Mouse (Mus musculus) adrenal gland, postnatal 36 days (tissue): ENCODE results near the gene Atp13a3. TPM values are rescaled to one million over a fixed set of nuclear protein-coding genes. Genes with fewer than 3 reads are reported as not detected.

Experiments used
- DNase-seq, 2 experiments: peaks; one replicate each; pipeline ENCODE4 v3.0.0; 2021; ENCODE audit warnings: mixed read lengths in 1 of 2
- total RNA-seq, 2 experiments: library from RNA; stranded (reverse); gene quantifications; 2 replicates each; pipeline ENCODE4 v1.2.3; 2021

The Atp13a3 gene
- total RNA-seq, 2 experiments from 2014 or later, result 89.6 to 92.1 TPM

GRCm38 (mm10) chr16:30416284-30416683, 10.5 kb upstream of the Atp13a3 start:
- DNase-seq, result peak in 1 of 2 experiments; percentile 28

DNA sequence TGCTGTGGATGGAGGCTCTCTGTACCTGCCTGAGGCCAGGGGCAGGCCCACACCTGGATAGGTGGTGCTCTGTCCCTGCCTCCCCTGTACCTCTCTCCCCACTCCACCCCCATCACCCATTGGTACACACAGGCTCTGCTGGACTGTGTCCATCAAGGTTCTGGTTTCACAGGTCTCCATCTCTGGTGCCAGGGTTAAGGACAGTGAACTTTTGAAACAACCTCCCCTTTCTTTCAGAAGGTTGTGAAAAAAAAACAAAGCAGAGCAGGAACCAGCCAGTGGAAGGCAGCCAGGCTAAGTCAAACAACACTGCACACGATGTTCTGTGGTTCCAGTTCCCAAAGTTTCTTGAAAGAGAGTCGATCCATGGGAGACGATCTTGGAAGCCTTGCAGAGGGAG, 6.9 kb upstream of the Atp13a3 start:
- DNase-seq, result no peak

- no peak for DNase-seq
Measured at GRCm38 (mm10) chr16:30410914-30411313, 5.1 kb upstream of the Atp13a3 start.

- DNase-seq, result no peak
Measured at GRCm38 (mm10) chr16:30407513-30407912, 1.7 kb upstream of the Atp13a3 start.

- no peak for DNase-seq
Measured at GRCm38 (mm10) chr16:30403528-30403927, 2.2 kb downstream of the Atp13a3 start.

DNA sequence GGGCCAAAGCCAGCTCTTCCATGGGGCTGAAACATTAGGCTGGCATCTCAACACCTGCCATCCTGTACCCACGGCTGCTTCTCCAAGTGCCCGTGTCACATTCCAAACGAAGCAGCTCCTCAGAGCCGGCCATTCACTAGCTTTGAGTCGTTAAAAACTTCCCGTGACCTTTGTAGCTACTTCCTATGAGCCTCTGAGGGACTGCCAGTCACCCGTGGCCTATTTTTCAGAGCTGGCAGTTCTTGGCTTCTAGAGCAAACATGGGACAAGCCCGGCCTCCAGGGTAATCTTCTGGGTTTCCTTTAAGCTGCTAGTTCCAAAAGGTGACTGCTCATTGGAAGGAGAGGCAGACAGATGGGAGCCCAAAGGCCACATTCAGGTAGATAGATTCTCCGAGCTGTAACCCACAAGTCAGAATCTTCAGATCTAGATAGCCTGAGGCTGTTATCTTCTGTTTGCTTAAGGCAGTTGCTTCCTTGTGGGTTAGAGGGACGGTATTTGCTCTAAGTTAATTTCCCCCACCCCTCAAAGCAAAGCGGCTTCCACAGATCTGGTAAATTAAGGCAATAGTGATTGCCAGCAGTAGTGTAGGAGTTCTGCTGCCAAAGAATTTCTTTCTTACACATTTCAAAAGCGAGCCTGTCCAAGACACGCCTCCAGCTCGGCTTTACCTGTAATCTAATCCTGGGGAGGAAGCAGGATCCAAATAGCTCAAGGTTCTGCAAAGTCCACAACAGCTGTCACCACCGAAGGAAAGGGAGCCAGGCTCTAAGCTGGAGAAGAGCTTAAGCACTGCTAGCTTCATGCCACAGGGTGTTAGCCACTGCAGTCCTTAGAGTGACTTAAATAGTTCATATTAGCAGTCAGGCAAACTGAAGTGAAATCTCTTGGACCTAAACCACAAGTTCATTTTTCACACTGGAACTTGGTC, 8.4 kb downstream of the Atp13a3 start:
- DNase-seq, result peak; percentile 35 to 46

GRCm38 (mm10) chr16:30395136-30395535, 10.6 kb downstream of the Atp13a3 start:
- no peak for DNase-seq

- DNase-seq, result peak; percentile 37 to 40
Measured at GRCm38 (mm10) chr16:30390650-30391340, 15.0 kb downstream of the Atp13a3 start.

GRCm38 (mm10) chr16:30389831-30390649, 15.7 kb downstream of the Atp13a3 start:
- DNase-seq, result no peak

DNA sequence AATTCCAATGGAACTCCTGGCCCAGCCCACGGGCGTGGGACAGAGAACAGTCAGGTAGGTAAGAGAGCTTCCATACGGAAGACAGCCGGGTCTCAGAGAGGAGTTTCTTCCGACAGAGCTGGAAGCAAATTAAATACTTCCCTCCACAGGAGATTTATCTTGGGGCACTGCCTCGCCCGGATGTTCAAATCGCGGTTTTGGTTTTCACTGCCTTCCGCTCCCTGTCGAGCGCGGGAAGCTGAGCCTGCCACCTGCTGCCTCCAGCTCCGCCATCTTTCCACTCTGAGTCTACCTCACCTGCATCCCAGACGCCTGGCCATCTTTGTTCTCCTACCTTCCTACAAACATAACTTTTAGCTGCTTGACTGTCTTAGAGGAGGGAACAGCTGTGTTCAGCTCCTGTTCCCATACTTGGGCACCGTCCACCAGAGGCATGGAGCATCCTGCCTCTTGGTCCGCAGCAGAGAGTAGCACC, 16.5 kb downstream of the Atp13a3 start:
- DNase-seq, result peak; percentile 21 to 53

- DNase-seq, result peak; percentile 93 to 96
Measured at GRCm38 (mm10) chr16:30388522-30389209, 17.1 kb downstream of the Atp13a3 start.

GRCm38 (mm10) chr16:30387871-30388460, 17.8 kb downstream of the Atp13a3 start:
- DNase-seq, result peak; percentile 60 to 62

- no peak for DNase-seq
Measured at GRCm38 (mm10) chr16:30386911-30387439, 18.8 kb downstream of the Atp13a3 start.

DNA sequence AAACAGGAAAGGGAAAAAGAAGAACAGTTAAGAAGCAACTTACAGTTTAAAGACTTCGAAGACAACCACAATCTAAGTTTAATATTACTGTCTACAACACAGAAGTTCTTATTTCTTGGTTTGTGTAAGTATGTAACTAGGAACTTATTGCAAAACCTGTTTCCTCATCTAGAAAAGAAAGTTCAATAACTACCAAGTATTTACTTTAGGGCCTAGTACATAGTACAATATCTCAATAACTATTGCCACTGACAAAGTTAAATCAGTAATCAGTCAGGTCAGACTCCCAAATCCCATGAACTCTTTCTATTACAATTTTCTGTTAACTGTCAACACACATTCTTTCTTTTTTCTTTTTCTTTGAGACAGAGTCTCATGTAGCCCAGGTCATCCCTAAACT, 20.2 kb downstream of the Atp13a3 start:
- no peak for DNase-seq

- no peak for DNase-seq
Measured at GRCm38 (mm10) chr16:30376237-30376636, 29.5 kb downstream of the Atp13a3 start.

- no peak for DNase-seq
Measured at GRCm38 (mm10) chr16:30374927-30375326, 30.8 kb downstream of the Atp13a3 start.

DNA sequence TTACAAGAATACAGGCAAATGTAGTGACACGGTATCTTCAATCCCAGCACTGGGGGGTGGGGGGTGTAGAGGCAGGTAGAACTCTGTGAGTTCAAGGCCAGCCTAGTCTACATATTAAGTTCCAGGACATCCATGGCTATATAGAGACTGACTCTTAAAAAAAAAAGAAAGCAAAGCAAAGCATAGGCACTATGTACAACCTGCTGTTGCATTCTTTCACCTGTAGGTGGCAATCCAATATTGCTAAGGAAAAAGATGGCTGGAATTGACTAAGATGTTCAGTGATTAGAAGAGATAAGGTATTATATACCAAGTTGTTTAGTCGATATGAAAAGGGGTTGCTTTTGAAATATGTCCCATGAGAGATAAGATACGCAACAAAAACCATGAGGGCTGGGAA, 31.5 kb downstream of the Atp13a3 start:
- DNase-seq, result peak in 1 of 2 experiments; percentile 55

GRCm38 (mm10) chr16:30373286-30373685, 32.5 kb downstream of the Atp13a3 start:
- peak in 1 of 2 experiments; percentile 8 for DNase-seq

- no peak for DNase-seq
Measured at GRCm38 (mm10) chr16:30367395-30367794, 38.4 kb downstream of the Atp13a3 start.

DNA sequence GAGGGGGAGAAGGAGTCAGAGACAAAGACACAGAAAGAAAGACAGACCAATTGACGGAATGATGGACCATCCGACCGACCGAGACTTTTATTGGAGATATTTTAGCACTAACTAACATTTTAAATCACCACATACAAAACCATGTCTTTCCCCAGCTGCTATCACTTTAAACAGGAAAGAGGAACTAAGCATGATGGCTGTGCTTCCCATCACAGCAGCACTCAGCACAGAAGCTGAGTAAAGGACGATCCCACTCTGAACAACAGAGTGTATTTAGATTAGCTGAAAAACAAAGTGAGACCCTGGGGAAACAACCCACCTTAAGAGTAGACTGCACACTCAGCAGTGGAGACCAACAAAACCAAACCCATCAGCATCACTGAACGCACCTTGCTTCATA, 41.2 kb downstream of the Atp13a3 start:
- no peak for DNase-seq

- peak in 1 of 2 experiments; percentile 2 for DNase-seq
Measured at GRCm38 (mm10) chr16:30362528-30362927, 43.2 kb downstream of the Atp13a3 start.
